Comparison of ENCODE assay signal across 17 mouse cellular contexts in the genomic region with DNA sequence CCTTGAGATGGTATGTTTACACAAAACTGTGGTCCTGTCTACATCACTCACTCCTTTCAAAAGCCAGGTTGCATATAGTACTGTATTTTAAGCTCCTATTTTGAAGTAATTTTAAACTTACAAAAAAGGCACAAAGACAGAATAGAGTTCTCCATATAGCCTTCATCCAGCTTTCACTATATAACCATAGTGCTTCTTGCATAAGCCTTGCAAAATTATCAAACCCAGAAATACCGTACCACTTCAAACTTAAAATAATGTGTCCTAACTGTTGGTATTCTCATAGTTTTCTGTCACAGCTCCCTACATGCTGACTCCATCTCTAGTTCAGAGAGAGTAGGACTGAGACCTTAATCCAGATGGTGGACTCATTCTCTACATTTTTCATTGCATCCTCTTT.
"Had no signal": no experiment of that assay in that cellular context is flagged by ENCODE, and none has a peak within 500 bp of the region (broad histone marks: within the 10 kb centered on the region; RNA-seq: fewer than 3 reads in every experiment).

No protein-coding gene starts in this region.

- DNase-seq: left cerebral cortex, postnatal 4 days; liver; liver, embryonic 13.5 days; liver, postnatal 0 days; lung, adult 18-20 months; lung, adult 2 months; lung, embryonic 14.5 days; lung, postnatal 10 days; lung, postnatal 14 days; lung, postnatal 36 days; lung, postnatal 4 days; midbrain, embryonic 14.5 days had no signal

- ATAC-seq: liver, embryonic 12.5 days; liver, postnatal 0 days; lung, postnatal 0 days; midbrain, embryonic 13.5 days; midbrain, embryonic 15.5 days; midbrain, embryonic 16.5 days had no signal
